Mouse (Mus musculus): ENCODE measurements around the gene Elane. TPM values are rescaled to one million over a fixed set of nuclear protein-coding genes. Genes with fewer than 3 reads are reported as not detected.
"Not testable (repeated sequence)": the region's sequence is repeated elsewhere in the genome, so short reads cannot be mapped to it uniquely, and the experiment has no call there.

Gene Elane
- polyA plus RNA-seq, 1 experiment from 2014 or later, result not detected

GRCm38 (mm10) chr10:79892451-79893118, 6.5 kb downstream of the Elane start:
- not testable (repeated sequence) for H3K4me2 ChIP-seq (ENCODE audit: low read length); H3K4me1 ChIP-seq (replicated peaks; ENCODE audit: insufficient read depth, low read length); H3K9ac ChIP-seq (ENCODE audit: low read depth, low read length); H3K4me3 ChIP-seq (replicated peaks; ENCODE audit: low read depth, low read length); H3K9me3 ChIP-seq (replicated peaks; ENCODE audit: low read length); H3K27me3 ChIP-seq (ENCODE audit: insufficient read depth, low read length); ATAC-seq (replicated peaks; ENCODE audit: low FRiP score, low read depth); H3K27ac ChIP-seq
- TF ChIP-seq CTCF (IDR thresholded peaks at IDR 0.05; ENCODE audit: low read depth), result peak; percentile 80
- WGBS, result 44% methylated on average over 22 of the region's 22 CpGs
- peaks cover 33% of the 10 kb centered on the region for H3K36me3 ChIP-seq (ENCODE audit: insufficient read depth, low read length)
- peak; percentile 83 for DNase-seq (ENCODE audit: low spot score)

GRCm38 (mm10) chr10:79896306-79896705, 10.3 kb downstream of the Elane start:
- no peaks in the 10 kb centered on the region for H3K4me1 ChIP-seq (replicated peaks; ENCODE audit: insufficient read depth, low read length)
- H3K36me3 ChIP-seq (ENCODE audit: insufficient read depth, low read length), result peaks cover 58% of the 10 kb centered on the region
- no peak for TF ChIP-seq CTCF (IDR thresholded peaks at IDR 0.05; ENCODE audit: low read depth)
- no peak for DNase-seq (ENCODE audit: low spot score)
- no peaks in the 10 kb centered on the region for H3K9me3 ChIP-seq (replicated peaks; ENCODE audit: low read length)
- H3K4me2 ChIP-seq (ENCODE audit: low read length), result no peak overlapping the region
- no peak for ATAC-seq (replicated peaks; ENCODE audit: low FRiP score, low read depth)
- WGBS, result 81% methylated on average over 16 of the region's 16 CpGs
- H3K27me3 ChIP-seq (ENCODE audit: insufficient read depth, low read length), result no peaks in the 10 kb centered on the region
- H3K4me3 ChIP-seq (replicated peaks; ENCODE audit: low read depth, low read length), result no peak overlapping the region
- no peak overlapping the region for H3K9ac ChIP-seq (ENCODE audit: low read depth, low read length)
- H3K27ac ChIP-seq, result no peak overlapping the region

- DNase-seq (ENCODE audit: low spot score) (no peak), ATAC-seq (replicated peaks; ENCODE audit: low FRiP score, low read depth) (no peak)
- Histone ChIP-seq H3K4me2 (ENCODE audit: low read length) (no peak overlapping the region), H3K9me3 (replicated peaks; ENCODE audit: low read length) (no peaks in the 10 kb centered on the region), H3K9ac (ENCODE audit: low read depth, low read length) (no peak overlapping the region), H3K36me3 (ENCODE audit: insufficient read depth, low read length) (peaks cover 58% of the 10 kb centered on the region), H3K4me3 (replicated peaks; ENCODE audit: low read depth, low read length) (no peak overlapping the region), H3K4me1 (replicated peaks; ENCODE audit: insufficient read depth, low read length) (no peaks in the 10 kb centered on the region), H3K27ac (no peak overlapping the region), H3K27me3 (ENCODE audit: insufficient read depth, low read length) (no peaks in the 10 kb centered on the region)
- TF ChIP-seq CTCF (IDR thresholded peaks at IDR 0.05; ENCODE audit: low read depth), result no peak
- 81% methylated on average over 13 of the region's 13 CpGs for WGBS
Measured at GRCm38 (mm10) chr10:79896814-79897213, 10.8 kb downstream of the Elane start.

GRCm38 (mm10) chr10:79897316-79898245, 11.5 kb downstream of the Elane start:
- Histone ChIP-seq H3K27ac (no peak overlapping the region), H3K9ac (ENCODE audit: low read depth, low read length) (no peak overlapping the region), H3K36me3 (ENCODE audit: insufficient read depth, low read length) (peaks cover 61% of the 10 kb centered on the region), H3K27me3 (ENCODE audit: insufficient read depth, low read length) (no peaks in the 10 kb centered on the region), H3K4me1 (replicated peaks; ENCODE audit: insufficient read depth, low read length) (no peaks in the 10 kb centered on the region), H3K4me3 (replicated peaks; ENCODE audit: low read depth, low read length) (no peak overlapping the region), H3K9me3 (replicated peaks; ENCODE audit: low read length) (no peaks in the 10 kb centered on the region), H3K4me2 (ENCODE audit: low read length) (no peak overlapping the region)
- DNase-seq (ENCODE audit: low spot score) (no peak), ATAC-seq (replicated peaks; ENCODE audit: low FRiP score, low read depth) (peak; percentile 22)
- no peak for TF ChIP-seq CTCF (IDR thresholded peaks at IDR 0.05; ENCODE audit: low read depth)
- 46% methylated on average over 20 of the region's 20 CpGs for WGBS

- peak; percentile 51 for TF ChIP-seq CTCF (IDR thresholded peaks at IDR 0.05; ENCODE audit: low read depth)
- Histone ChIP-seq H3K27me3 (ENCODE audit: insufficient read depth, low read length) (no peaks in the 10 kb centered on the region), H3K27ac (no peak overlapping the region), H3K4me3 (replicated peaks; ENCODE audit: low read depth, low read length) (no peak overlapping the region), H3K4me1 (replicated peaks; ENCODE audit: insufficient read depth, low read length) (no peaks in the 10 kb centered on the region), H3K9me3 (replicated peaks; ENCODE audit: low read length) (no peaks in the 10 kb centered on the region), H3K4me2 (ENCODE audit: low read length) (no peak overlapping the region), H3K36me3 (ENCODE audit: insufficient read depth, low read length) (peaks cover 63% of the 10 kb centered on the region), H3K9ac (ENCODE audit: low read depth, low read length) (no peak overlapping the region)
- DNase-seq (ENCODE audit: low spot score), result no peak
- 59% methylated on average over 2 of the region's 2 CpGs for WGBS
- no peak for ATAC-seq (replicated peaks; ENCODE audit: low FRiP score, low read depth)
Measured at GRCm38 (mm10) chr10:79900951-79901410, 14.9 kb downstream of the Elane start.

- H3K9ac ChIP-seq (ENCODE audit: low read depth, low read length), result no peak overlapping the region
- 96% methylated on average over 9 of the region's 9 CpGs for WGBS
- TF ChIP-seq CTCF (IDR thresholded peaks at IDR 0.05; ENCODE audit: low read depth), result no peak
- no peak overlapping the region for H3K4me3 ChIP-seq (replicated peaks; ENCODE audit: low read depth, low read length)
- no peak overlapping the region for H3K4me2 ChIP-seq (ENCODE audit: low read length)
- no peaks in the 10 kb centered on the region for H3K4me1 ChIP-seq (replicated peaks; ENCODE audit: insufficient read depth, low read length)
- no peak overlapping the region for H3K27ac ChIP-seq
- no peaks in the 10 kb centered on the region for H3K27me3 ChIP-seq (ENCODE audit: insufficient read depth, low read length)
- no peak for DNase-seq (ENCODE audit: low spot score)
- no peaks in the 10 kb centered on the region for H3K9me3 ChIP-seq (replicated peaks; ENCODE audit: low read length)
- no peak for ATAC-seq (replicated peaks; ENCODE audit: low FRiP score, low read depth)
- peaks cover 45% of the 10 kb centered on the region for H3K36me3 ChIP-seq (ENCODE audit: insufficient read depth, low read length)
Measured at GRCm38 (mm10) chr10:79906712-79907111, 20.7 kb downstream of the Elane start.

Data from kidney, postnatal 0 days (tissue).